Mouse (Mus musculus) cerebellum, adult 11 months (tissue): Measurements from ENCODE around the gene Eif3l.

Source experiments
- DNase-seq: peaks from one replicate; pipeline ENCODE4 v3.0.0; 2022

The Eif3l gene

GRCm38 (mm10) chr15:79050160-79050845, 24.7 kb upstream of the Eif3l start:
- DNase-seq = no peak

- DNase-seq = no peak
These were observed 24.0 kb upstream of the Eif3l start for GRCm38 (mm10) chr15:79050964-79051363.

- DNase-seq = no peak
These were observed 23.3 kb upstream of the Eif3l start for GRCm38 (mm10) chr15:79051461-79052360.

- DNase-seq = no peak
These were observed 22.6 kb upstream of the Eif3l start for GRCm38 (mm10) chr15:79052366-79052765.

- no peak for DNase-seq
These were observed 18.4 kb upstream of the Eif3l start for GRCm38 (mm10) chr15:79056601-79057000.

- no peak for DNase-seq
These were observed 17.1 kb upstream of the Eif3l start for GRCm38 (mm10) chr15:79057850-79058249.

- DNase-seq = no peak
These were observed 14.0 kb upstream of the Eif3l start for GRCm38 (mm10) chr15:79060887-79061565.

GRCm38 (mm10) chr15:79062376-79063159, 12.4 kb upstream of the Eif3l start, which contains the start of gene Ankrd54:
Gene Ankrd54 (minus strand): TSS chr15:79062893.
- DNase-seq = peak; percentile 96

GRCm38 (mm10) chr15:79063160-79063740, 11.7 kb upstream of the Eif3l start:
- no peak for DNase-seq

- no peak for DNase-seq
These were observed 9.8 kb upstream of the Eif3l start for GRCm38 (mm10) chr15:79065086-79065770.

- no peak for DNase-seq
These were observed 8.7 kb upstream of the Eif3l start for GRCm38 (mm10) chr15:79066276-79066675.

GRCm38 (mm10) chr15:79067631-79068030, 7.3 kb upstream of the Eif3l start:
- DNase-seq = no peak

- DNase-seq = no peak
These were observed 6.6 kb upstream of the Eif3l start for GRCm38 (mm10) chr15:79068416-79068815.

- DNase-seq = no peak
These were observed 3.6 kb upstream of the Eif3l start for GRCm38 (mm10) chr15:79071117-79072039.

GRCm38 (mm10) chr15:79073752-79074151, 1.2 kb upstream of the Eif3l start:
- no peak for DNase-seq

- DNase-seq = no peak
These were observed 533 bp upstream of the Eif3l start for GRCm38 (mm10) chr15:79074446-79074845.

- DNase-seq = no peak
These were observed 833 bp downstream of the Eif3l start for GRCm38 (mm10) chr15:79075658-79076365.

GRCm38 (mm10) chr15:79079567-79079966, 4.6 kb downstream of the Eif3l start:
- DNase-seq = no peak

- no peak for DNase-seq
These were observed 17.3 kb downstream of the Eif3l start for GRCm38 (mm10) chr15:79092284-79092683.
